ENCODE assay signal across 10 mouse cellular contexts in genomic region chr1:24248294-24249104, GRCm38 (mm10).
DNase-seq lines count a peak whose midpoint lies in the region; ATAC-seq and TF ChIP-seq lines count a peak whose summit lies in the region.
"Had no signal": no experiment of that assay in that cellular context is flagged by ENCODE, and none has a peak within 500 bp of the region (broad histone marks: within the 10 kb centered on the region; RNA-seq: fewer than 3 reads in every experiment).

No protein-coding gene starts in this region.

- H3K9ac ChIP-seq in kidney, postnatal 0 days (ENCODE audit: low read depth, low read length) = no peak overlapping the region
- H3K9ac ChIP-seq in kidney, embryonic 15.5 days = no peak overlapping the region
- H3K9ac ChIP-seq in hindbrain, embryonic 14.5 days = peak overlapping the region; percentile 12
- H3K9ac ChIP-seq in neural tube, embryonic 13.5 days = 0 out of 2 replicates have a peak overlapping the region, but pooled peaks have one; percentile 38

- H3K9me3 ChIP-seq in kidney, postnatal 0 days (replicated peaks; ENCODE audit: low read length) = no peaks in the 10 kb centered on the region
- H3K9me3 ChIP-seq in kidney, embryonic 15.5 days (replicated peaks) = no peaks in the 10 kb centered on the region
- no peaks in the 10 kb centered on the region for H3K9me3 ChIP-seq in hindbrain, embryonic 14.5 days (ENCODE audit: control insufficient read depth, low read length)
- no peaks in the 10 kb centered on the region for H3K9me3 ChIP-seq in neural tube, embryonic 13.5 days

- no peak for DNase-seq in kidney, postnatal 0 days (ENCODE audit: low spot score)
- peak; percentile 27 to 44 for DNase-seq in cerebellum, postnatal 10 days
- DNase-seq in hindbrain, embryonic 14.5 days (ENCODE audit: low spot score) = no peak
- no peak for DNase-seq in ovary, adult 18-20 months (ENCODE audit: low spot score)
- no peak for DNase-seq in thymus, adult 2 months
- DNase-seq: gastrocnemius, postnatal 14 days; lung, adult 2 months had no signal

- TF ChIP-seq CTCF in kidney, postnatal 0 days (IDR thresholded peaks at IDR 0.05; ENCODE audit: low read depth) = no peak
- TF ChIP-seq CTCF in thymus, adult 2 months (IDR thresholded peaks at IDR 0.05; ENCODE audit: borderline replicate concordance, control insufficient read depth, extremely low read depth, insufficient read depth, low read length, poor library complexity) = no peak

- H3K27me3 ChIP-seq in kidney, postnatal 0 days (ENCODE audit: insufficient read depth, low read length) = no peaks in the 10 kb centered on the region
- no peaks in the 10 kb centered on the region for H3K27me3 ChIP-seq in kidney, embryonic 15.5 days
- no peaks in the 10 kb centered on the region for H3K27me3 ChIP-seq in hindbrain, embryonic 14.5 days (ENCODE audit: control insufficient read depth, insufficient read depth, low read length)
- no peaks in the 10 kb centered on the region for H3K27me3 ChIP-seq in neural tube, embryonic 13.5 days
- no peaks in the 10 kb centered on the region for H3K27me3 ChIP-seq in thymus, adult 2 months (ENCODE audit: control insufficient read depth, insufficient read depth, low read length)

- no peaks in the 10 kb centered on the region for H3K36me3 ChIP-seq in kidney, postnatal 0 days (ENCODE audit: insufficient read depth, low read length)
- H3K36me3 ChIP-seq in kidney, embryonic 15.5 days = no peaks in the 10 kb centered on the region
- no peaks in the 10 kb centered on the region for H3K36me3 ChIP-seq in hindbrain, embryonic 14.5 days (replicated peaks; ENCODE audit: control insufficient read depth, insufficient read depth)
- H3K36me3 ChIP-seq in neural tube, embryonic 13.5 days = no peaks in the 10 kb centered on the region
- no peaks in the 10 kb centered on the region for H3K36me3 ChIP-seq in thymus, adult 2 months (ENCODE audit: control insufficient read depth, insufficient read depth, low read length)

- ATAC-seq in kidney, postnatal 0 days (replicated peaks; ENCODE audit: low FRiP score, low read depth) = peak; percentile 36; the same call in 1 of the 2 replicates
- no peak for ATAC-seq in kidney, embryonic 15.5 days (replicated peaks; ENCODE audit: low FRiP score)
- peak; percentile 80 for ATAC-seq in hindbrain, embryonic 14.5 days (ENCODE audit: low FRiP score)
- ATAC-seq in neural tube, embryonic 13.5 days (ENCODE audit: low read depth) = peak; percentile 86

- H3K4me2 ChIP-seq in kidney, postnatal 0 days (ENCODE audit: low read length) = no peak overlapping the region
- no peak overlapping the region for H3K4me2 ChIP-seq in kidney, embryonic 15.5 days
- no peak overlapping the region for H3K4me2 ChIP-seq in hindbrain, embryonic 14.5 days (replicated peaks)
- H3K4me2 ChIP-seq in neural tube, embryonic 13.5 days = no peak overlapping the region

- no peaks in the 10 kb centered on the region for H3K4me1 ChIP-seq in kidney, postnatal 0 days (replicated peaks; ENCODE audit: insufficient read depth, low read length)
- no peaks in the 10 kb centered on the region for H3K4me1 ChIP-seq in kidney, embryonic 15.5 days
- 0 out of 2 replicates have a peak, but pooled peaks cover 6% of the 10 kb centered on the region for H3K4me1 ChIP-seq in hindbrain, embryonic 14.5 days (replicated peaks; ENCODE audit: control insufficient read depth, insufficient read depth, low read length)
- H3K4me1 ChIP-seq in neural tube, embryonic 13.5 days (replicated peaks) = peaks cover 16% of the 10 kb centered on the region
- no peaks in the 10 kb centered on the region for H3K4me1 ChIP-seq in thymus, adult 2 months (replicated peaks; ENCODE audit: control insufficient read depth, insufficient read depth, low read length)

- H3K4me3 ChIP-seq in kidney, postnatal 0 days (replicated peaks; ENCODE audit: low read depth, low read length) = no peak overlapping the region
- H3K4me3 ChIP-seq in kidney, embryonic 15.5 days (replicated peaks) = no peak overlapping the region
- H3K4me3 ChIP-seq in hindbrain, embryonic 14.5 days (replicated peaks; ENCODE audit: low read length) = no peak overlapping the region
- no peak overlapping the region for H3K4me3 ChIP-seq in neural tube, embryonic 13.5 days
- H3K4me3 ChIP-seq in thymus, adult 2 months (ENCODE audit: control insufficient read depth, insufficient read depth, low read length) = no peak overlapping the region
- H3K4me3 ChIP-seq: myocyte had no signal

- no peak overlapping the region for H3K27ac ChIP-seq in kidney, postnatal 0 days
- no peak overlapping the region for H3K27ac ChIP-seq in kidney, embryonic 15.5 days
- peak overlapping the region; percentile 55 for H3K27ac ChIP-seq in hindbrain, embryonic 14.5 days
- peak overlapping the region; percentile 74 for H3K27ac ChIP-seq in neural tube, embryonic 13.5 days (replicated peaks)
- no peak overlapping the region for H3K27ac ChIP-seq in thymus, adult 2 months (ENCODE audit: control insufficient read depth, insufficient read depth, low read length)

- 70% methylated on average over 10 of the region's 10 CpGs for WGBS in kidney, postnatal 0 days
- 73% methylated on average over 10 of the region's 10 CpGs for WGBS in kidney, embryonic 15.5 days
- 62% methylated on average over 10 of the region's 10 CpGs for WGBS in hindbrain, embryonic 14.5 days
- 67% methylated on average over 10 of the region's 10 CpGs for WGBS in neural tube, embryonic 13.5 days
- 82% methylated on average over 10 of the region's 10 CpGs for WGBS in thymus, adult 2 months

- TF ChIP-seq POLR2A in thymus, adult 2 months (IDR thresholded peaks at IDR 0.05; ENCODE audit: control insufficient read depth, extremely low read depth, insufficient read depth, low read length, poor library complexity) = no peak

Comparison
In these comparisons a context has a peak if more than half of its experiments do, and no peak if none do; other contexts are left out.
1. DNase-seq: peak in cerebellum, postnatal 10 days (2 of 2); none in kidney, postnatal 0 days (single experiment), hindbrain, embryonic 14.5 days (single experiment), ovary, adult 18-20 months (single experiment) and thymus, adult 2 months (single experiment).
2. H3K27ac ChIP-seq: peak in hindbrain, embryonic 14.5 days (single experiment) and neural tube, embryonic 13.5 days (single experiment); none in kidney, postnatal 0 days (single experiment), kidney, embryonic 15.5 days (single experiment) and thymus, adult 2 months (single experiment).
3. H3K9ac ChIP-seq: peak in hindbrain, embryonic 14.5 days (single experiment) and neural tube, embryonic 13.5 days (single experiment); none in kidney, postnatal 0 days (single experiment) and kidney, embryonic 15.5 days (single experiment).